Mouse (Mus musculus): ENCODE measurements around the gene Ubxn11. TPM values are rescaled to one million over a fixed set of nuclear protein-coding genes. Genes with fewer than 3 reads are reported as not detected.

Ubxn11 gene
- total RNA-seq, 2 experiments from 2014 or later = 4.5 TPM; not detected in 1

GRCm38 (mm10) chr4:134089029-134089428 lies 13.3 kb upstream of the Ubxn11 start:
- no peak for ATAC-seq (replicated peaks; ENCODE audit: low FRiP score, poor library complexity, severe bottlenecking)

GRCm38 (mm10) chr4:134090521-134091224 lies 11.7 kb upstream of the Ubxn11 start:
- ATAC-seq (replicated peaks; ENCODE audit: low FRiP score, poor library complexity, severe bottlenecking) = no peak

DNA sequence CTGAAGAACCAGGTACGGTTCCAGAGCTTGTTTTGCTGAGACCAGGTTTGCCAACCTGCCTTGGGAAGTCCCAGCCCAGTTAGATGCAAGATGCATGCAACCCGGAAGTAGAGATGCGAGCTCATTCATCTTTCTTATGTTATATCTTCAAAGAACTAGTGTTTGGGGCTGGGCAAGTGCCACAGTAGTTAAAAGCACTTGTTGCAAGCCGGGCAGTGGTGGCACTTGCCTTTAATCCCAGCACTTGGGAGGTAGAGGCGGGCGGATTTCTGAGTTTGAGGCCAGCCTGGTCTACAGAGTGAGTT lies 11.2 kb upstream of the Ubxn11 start:
- no peak for ATAC-seq (replicated peaks; ENCODE audit: low FRiP score, poor library complexity, severe bottlenecking)

- ATAC-seq (replicated peaks; ENCODE audit: low FRiP score, poor library complexity, severe bottlenecking) = peak; percentile 70
Observed at GRCm38 (mm10) chr4:134092382-134093288, 9.7 kb upstream of the Ubxn11 start.

DNA sequence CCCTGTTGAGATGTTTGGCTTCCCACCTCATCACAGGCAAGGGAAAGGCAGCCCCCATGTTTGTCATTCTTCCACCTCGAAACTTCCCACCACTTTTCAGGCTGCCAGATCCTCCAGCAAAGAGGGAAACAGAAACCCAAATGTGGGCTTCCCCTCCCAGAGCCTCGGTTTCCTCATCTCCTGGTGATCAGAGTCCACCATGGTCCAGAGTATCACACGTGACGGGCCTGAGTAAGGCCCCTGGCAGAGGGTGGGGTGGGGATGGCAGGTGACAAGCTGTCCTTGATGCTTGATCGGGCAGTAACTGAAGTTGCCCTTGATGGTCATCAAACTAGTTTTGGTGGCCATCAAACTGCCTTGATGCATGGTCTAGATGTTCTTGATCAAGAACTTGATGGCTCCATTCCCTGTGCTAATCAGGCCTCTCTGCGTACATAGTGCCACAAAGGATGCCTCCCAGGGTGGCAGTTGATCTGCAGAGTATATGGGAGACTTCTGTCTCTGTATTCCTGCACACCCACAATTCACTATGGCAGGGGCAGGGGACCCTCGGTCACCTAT lies 8.3 kb upstream of the Ubxn11 start:
- ATAC-seq (replicated peaks; ENCODE audit: low FRiP score, poor library complexity, severe bottlenecking) = no peak

DNA sequence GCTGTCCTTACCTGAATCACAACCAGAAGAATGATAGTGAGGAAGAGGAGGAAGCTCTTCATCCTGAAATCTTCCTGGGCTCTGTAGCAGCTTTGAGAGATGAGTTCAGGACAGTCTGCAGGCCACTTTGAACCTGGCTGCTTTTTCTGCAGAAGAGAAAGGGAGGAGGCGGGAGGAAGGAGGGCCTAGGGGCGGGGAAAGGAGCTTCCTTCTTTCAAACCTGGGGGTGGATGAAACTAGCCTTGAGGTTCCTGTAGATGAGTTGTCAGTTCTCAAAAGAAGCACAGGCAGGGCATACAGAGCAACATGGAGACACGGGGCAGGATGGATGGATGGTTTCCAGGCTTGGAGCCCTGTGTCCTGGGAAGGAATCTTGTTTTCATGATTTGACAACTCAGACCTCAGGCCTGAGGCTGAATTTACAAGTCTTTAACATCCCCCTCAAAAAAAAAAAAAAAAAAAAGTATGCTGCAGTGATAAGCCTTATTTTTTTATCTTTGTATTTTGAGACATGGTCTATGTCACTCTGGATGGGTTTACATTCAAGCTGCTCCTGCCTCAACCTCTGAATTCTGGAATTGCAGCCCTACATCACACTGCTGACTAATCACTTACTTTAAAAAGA lies 7.3 kb upstream of the Ubxn11 start, which contains the start of gene Cd52:
Gene Cd52 (minus strand): TSS at position 160 of the 625 bp plus-strand sequence.
- ATAC-seq (replicated peaks; ENCODE audit: low FRiP score, poor library complexity, severe bottlenecking) = no peak

DNA sequence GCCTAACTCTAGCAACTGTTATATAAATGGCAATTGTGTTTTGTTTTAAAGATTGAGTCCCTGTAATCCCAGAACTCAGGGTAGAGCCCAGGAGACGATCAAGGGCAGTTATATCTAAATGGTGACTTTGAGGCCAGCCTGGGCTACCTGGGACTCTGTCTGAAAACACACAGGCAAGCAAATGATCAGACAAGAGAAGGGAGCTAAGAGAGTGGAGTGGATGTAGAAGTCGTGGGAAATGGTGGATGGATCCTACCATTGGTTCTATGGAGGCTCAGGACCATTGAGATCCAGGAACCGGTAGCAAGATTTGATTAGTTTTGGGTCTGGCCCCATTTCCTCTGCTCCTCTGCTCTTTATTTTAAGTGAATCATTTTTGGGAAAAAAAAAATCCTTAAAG lies 6.2 kb upstream of the Ubxn11 start:
- ATAC-seq (replicated peaks; ENCODE audit: low FRiP score, poor library complexity, severe bottlenecking) = no peak

DNA sequence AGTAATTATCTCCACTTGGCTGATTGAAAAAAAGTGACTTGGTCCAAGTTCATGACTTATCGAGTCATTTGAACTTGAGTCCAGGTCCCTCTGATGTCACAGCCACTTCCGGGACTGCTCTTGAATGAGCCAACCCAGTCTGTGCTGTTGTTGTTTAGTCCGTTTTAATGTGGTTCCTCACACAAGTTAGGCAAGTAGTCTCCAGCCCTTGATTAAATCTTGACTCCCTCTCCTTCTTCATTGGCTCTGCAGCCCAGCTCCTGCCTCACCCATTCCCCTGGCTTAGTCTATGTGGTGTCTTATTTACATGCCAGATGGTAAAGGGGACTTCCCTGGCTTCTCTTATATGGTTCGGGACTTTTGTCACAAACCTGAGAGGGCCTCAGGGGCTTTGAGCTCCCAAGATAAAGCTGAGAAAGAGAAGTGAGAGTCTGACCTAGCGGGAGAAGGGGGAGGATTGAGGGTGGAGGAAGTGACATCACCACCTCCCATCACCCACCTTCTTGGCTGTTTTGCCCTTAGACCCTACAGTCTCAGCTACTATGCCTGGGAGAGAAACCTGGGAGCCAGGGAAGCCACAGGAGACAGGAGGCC lies 5.3 kb upstream of the Ubxn11 start:
- ATAC-seq (replicated peaks; ENCODE audit: low FRiP score, poor library complexity, severe bottlenecking) = no peak

- ATAC-seq (replicated peaks; ENCODE audit: low FRiP score, poor library complexity, severe bottlenecking) = no peak
Observed at GRCm38 (mm10) chr4:134098628-134099027, 3.7 kb upstream of the Ubxn11 start.

- no peak for ATAC-seq (replicated peaks; ENCODE audit: low FRiP score, poor library complexity, severe bottlenecking)
Observed at GRCm38 (mm10) chr4:134100245-134100644, 2.1 kb upstream of the Ubxn11 start.

- ATAC-seq (replicated peaks; ENCODE audit: low FRiP score, poor library complexity, severe bottlenecking) = peak; percentile 65
Observed at GRCm38 (mm10) chr4:134102742-134103119, 361 bp downstream of the Ubxn11 start.

DNA sequence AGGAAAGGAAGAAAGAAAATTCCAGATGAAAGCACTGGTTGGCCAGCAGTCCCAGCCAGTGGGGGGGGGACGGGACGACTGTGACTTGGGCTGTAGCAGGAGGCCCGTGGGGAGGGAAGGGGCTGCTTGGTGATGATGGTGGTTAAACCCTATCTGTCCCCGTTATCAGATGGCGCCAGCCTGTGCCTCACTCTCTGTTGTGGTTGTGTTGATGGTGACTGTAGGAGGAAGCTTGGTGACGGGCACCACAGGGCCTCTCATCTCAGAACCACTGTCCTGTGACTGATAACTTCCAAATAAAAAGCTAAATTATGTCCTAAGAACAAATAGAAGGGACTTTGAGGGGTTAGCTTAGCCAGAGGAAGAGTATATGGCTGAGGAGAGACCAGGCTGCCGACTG lies 3.7 kb downstream of the Ubxn11 start:
- no peak for ATAC-seq (replicated peaks; ENCODE audit: low FRiP score, poor library complexity, severe bottlenecking)

DNA sequence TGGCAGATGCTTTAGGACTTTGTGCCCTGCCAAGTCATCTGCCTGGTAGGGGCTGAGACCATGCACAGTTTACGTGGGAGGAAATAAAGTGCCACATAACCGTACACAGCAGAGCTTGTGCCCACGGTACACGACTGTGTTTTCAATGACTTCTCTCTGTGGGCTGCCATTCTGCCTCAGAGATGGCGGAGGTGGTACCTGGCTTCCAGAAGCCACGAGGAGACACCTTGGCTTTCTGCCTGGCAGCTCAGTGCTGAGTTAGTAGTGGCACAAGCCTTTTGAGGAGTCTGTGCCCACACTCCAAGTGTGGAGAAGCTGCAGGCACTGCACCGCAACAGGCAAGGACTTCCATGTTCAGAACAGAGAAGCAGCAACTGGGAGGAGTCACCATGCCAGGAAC lies 5.4 kb downstream of the Ubxn11 start:
- ATAC-seq (replicated peaks; ENCODE audit: low FRiP score, poor library complexity, severe bottlenecking) = no peak

- no peak for ATAC-seq (replicated peaks; ENCODE audit: low FRiP score, poor library complexity, severe bottlenecking)
Observed at GRCm38 (mm10) chr4:134108196-134108595, 5.8 kb downstream of the Ubxn11 start.

DNA sequence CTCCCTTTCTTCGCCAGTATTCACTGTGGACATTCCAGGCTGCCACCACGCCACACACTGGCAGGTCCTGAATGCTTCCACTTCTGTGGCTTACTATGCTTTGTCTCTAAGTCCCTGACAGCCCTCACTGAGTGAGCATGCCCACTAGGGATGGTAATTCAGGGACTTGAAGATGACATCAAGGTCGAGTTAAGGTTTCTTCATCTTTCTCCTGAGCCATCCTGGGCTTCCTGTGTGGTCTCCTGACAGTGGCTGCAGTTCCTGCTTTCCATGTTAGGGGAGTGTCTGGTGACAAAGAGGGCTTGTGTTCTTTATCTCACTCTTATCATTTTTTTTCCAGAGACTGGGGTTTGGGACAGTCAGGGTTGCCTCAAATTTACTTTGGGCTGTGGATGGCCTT lies 8.3 kb downstream of the Ubxn11 start:
- ATAC-seq (replicated peaks; ENCODE audit: low FRiP score, poor library complexity, severe bottlenecking) = no peak

- no peak for ATAC-seq (replicated peaks; ENCODE audit: low FRiP score, poor library complexity, severe bottlenecking)
Observed at GRCm38 (mm10) chr4:134112403-134112802, 10.0 kb downstream of the Ubxn11 start.

GRCm38 (mm10) chr4:134113356-134113994 lies 11.1 kb downstream of the Ubxn11 start:
- no peak for ATAC-seq (replicated peaks; ENCODE audit: low FRiP score, poor library complexity, severe bottlenecking)

GRCm38 (mm10) chr4:134114038-134114437 lies 11.7 kb downstream of the Ubxn11 start:
- no peak for ATAC-seq (replicated peaks; ENCODE audit: low FRiP score, poor library complexity, severe bottlenecking)

DNA sequence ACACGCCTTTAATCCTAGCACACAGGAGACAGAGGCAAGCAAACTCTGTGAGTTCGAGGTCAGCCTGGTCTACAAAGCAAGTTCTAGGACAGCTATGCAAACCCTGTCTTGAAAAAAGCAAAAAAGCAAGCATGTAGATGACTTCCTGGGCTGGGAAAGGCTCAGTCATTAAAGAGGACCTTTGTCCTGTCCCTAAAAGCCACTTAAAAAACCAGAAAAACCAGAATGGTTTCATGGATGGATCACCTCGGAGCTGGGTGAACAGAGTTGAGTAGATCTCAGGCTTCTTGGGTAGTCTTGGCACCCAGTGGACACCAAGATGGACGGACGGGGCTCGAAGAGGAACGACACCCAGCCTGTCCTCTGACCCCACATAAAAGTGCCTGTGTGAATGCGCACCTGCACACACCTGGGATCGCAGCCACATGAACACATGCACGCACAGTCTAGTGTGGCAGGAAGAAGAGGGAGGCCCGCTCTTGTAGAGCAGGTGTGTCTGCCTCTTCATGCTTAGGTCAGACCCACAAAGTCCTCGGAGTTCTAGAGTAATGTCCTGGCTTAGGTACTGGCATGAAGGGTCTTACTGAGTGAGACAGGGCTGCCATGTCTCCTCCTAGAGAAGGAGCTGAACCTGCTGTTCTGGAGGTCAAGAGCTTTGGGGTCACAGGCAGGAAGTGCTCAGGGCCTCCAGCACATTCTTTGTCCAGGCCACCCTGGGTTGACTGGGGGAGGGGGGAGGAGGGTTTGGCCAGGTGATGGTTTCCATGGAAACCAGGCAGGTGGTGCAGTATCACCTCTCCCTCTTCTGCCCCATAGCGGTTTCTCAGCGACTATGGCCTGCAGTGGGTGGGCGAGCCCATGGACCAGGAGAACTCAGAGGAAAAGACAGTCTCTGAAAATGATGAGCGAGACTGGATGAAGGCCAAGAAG lies 13.1 kb downstream of the Ubxn11 start:
- no peak for ATAC-seq (replicated peaks; ENCODE audit: low FRiP score, poor library complexity, severe bottlenecking)

Measured in erythroid progenitor cell, adult 5-6 weeks (primary cell).